Mouse (Mus musculus) spleen, adult 18-20 months (tissue): ENCODE data around the gene 0610009B22Rik.

Experiments
- DNase-seq, 2 experiments: peaks; one replicate each; pipeline ENCODE4 v3.0.0; 2022; ENCODE audit warnings: mixed read lengths in 2 of 2

The 0610009B22Rik gene

GRCm38 (mm10) chr11:51635525-51636322 lies 53.0 kb downstream of the 0610009B22Rik start, which contains the start of gene Rmnd5b:
TSS of gene Rmnd5b (minus strand) at chr11:51635896.
- DNase-seq, result peak; percentile 76 to 80
